Mouse (Mus musculus) liver, embryonic 15.5 days (tissue): ENCODE measurements around the gene Fam198b. TPM values are rescaled to one million over a fixed set of nuclear protein-coding genes. Genes with fewer than 3 reads are reported as not detected.

Experiments used
- ATAC-seq: fragments of 200-750 bp; cut with Nextera tagmentation; 2 replicates; pipeline ENCODE4 v1.8.0; 2017; ENCODE audit warnings: moderate number of reproducible peaks, mild to moderate bottlenecking, moderate library complexity; ENCODE audit not compliant: insufficient read depth
- H3K27ac ChIP-seq: fragments of 300-500 bp; sonication (generic); replicated peaks from 2 replicates; pipeline ENCODE4 v1.5.1; 2015; ENCODE audit warnings: mild to moderate bottlenecking, inconsistent platforms
- H3K27me3 ChIP-seq: fragments of 300-500 bp; sonication (generic); 2 replicates; pipeline ENCODE4 v1.6.1; 2015; ENCODE audit warnings: mild to moderate bottlenecking, inconsistent platforms
- H3K36me3 ChIP-seq: fragments of 300-500 bp; sonication (generic); replicated peaks from 2 replicates; pipeline ENCODE4 v1.6.1; 2015; ENCODE audit warnings: moderate library complexity, mild to moderate bottlenecking, inconsistent platforms
- H3K4me1 ChIP-seq: fragments of 300-500 bp; sonication (generic); replicated peaks from 2 replicates; pipeline ENCODE4 v1.6.1; 2015; ENCODE audit warnings: inconsistent platforms
- H3K4me2 ChIP-seq: fragments of 300-500 bp; sonication (generic); 2 replicates; pipeline ENCODE4 v1.6.1; 2015; ENCODE audit warnings: moderate library complexity, mild to moderate bottlenecking, inconsistent platforms
- H3K4me3 ChIP-seq: fragments of 300-500 bp; sonication (generic); replicated peaks from 2 replicates; pipeline ENCODE4 v1.5.1; 2015; ENCODE audit warnings: mild to moderate bottlenecking, inconsistent platforms
- H3K9ac ChIP-seq: fragments of 300-500 bp; sonication (generic); 2 replicates; pipeline ENCODE4 v1.6.1; 2015; ENCODE audit warnings: moderate library complexity, mild to moderate bottlenecking, inconsistent platforms
- H3K9me3 ChIP-seq: fragments of 300-500 bp; sonication (generic); replicated peaks from 2 replicates; pipeline ENCODE4 v1.6.1; 2016; ENCODE audit warnings: inconsistent platforms
- WGBS: fragments of 180-500 bp; shearing (Covaris S2); methylation state at CpG from one replicate; pipeline ENCODE4 v1.1.7; 2015; ENCODE audit warnings: mixed read lengths; ENCODE audit not compliant: insufficient replicate concordance; 5-methylcytosine and 5-hydroxymethylcytosine counted together
- polyA plus RNA-seq: library from polyadenylated mRNA; unstranded; fragments of >200 nt; fragmentation: Nextera tagmentation; extraction: Ambion mirVana; gene quantifications from 2 replicates; pipeline ENCODE4 v1.2.1, GENCODE M21; 2015

The Fam198b gene
- polyA plus RNA-seq, 1 experiment from 2014 or later = 1.0 TPM

DNA sequence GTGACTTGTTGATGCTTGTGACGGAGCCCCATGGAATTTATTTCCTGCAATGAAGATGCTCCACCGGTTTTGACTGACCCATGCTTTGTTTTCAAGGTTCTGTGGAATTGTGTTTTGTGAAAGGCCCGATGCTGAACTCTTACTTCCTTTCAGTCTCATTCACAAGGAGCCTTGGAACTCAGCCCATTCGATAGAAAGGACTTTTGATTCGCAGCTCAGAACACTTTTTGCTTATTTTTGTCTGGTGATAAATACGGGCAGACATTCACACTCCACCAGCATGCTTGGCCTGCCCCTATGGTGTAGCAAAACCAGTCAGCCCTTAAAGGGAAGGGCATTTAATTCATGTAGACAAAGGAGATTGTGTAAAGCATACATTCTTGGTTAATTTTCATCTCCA is 19.5 kb downstream of the Fam198b start:
- Histone ChIP-seq H3K4me3 (no peak overlapping the region), H3K9ac (no peak overlapping the region), H3K9me3 (no peaks in the 10 kb centered on the region), H3K4me1 (0 out of 2 replicates have a peak, but pooled peaks cover 7% of the 10 kb centered on the region), H3K27ac (no peak overlapping the region), H3K27me3 (no peaks in the 10 kb centered on the region), H3K4me2 (no peak overlapping the region), H3K36me3 (no peaks in the 10 kb centered on the region)
- ATAC-seq = no peak
- 57% methylated on average over 6 of the region's 6 CpGs for WGBS

- Histone ChIP-seq H3K4me1 (0 out of 2 replicates have a peak, but pooled peaks cover 7% of the 10 kb centered on the region), H3K9me3 (no peaks in the 10 kb centered on the region), H3K4me2 (no peak overlapping the region), H3K9ac (no peak overlapping the region), H3K27ac (no peak overlapping the region), H3K36me3 (no peaks in the 10 kb centered on the region), H3K27me3 (no peaks in the 10 kb centered on the region), H3K4me3 (no peak overlapping the region)
- ATAC-seq = no peak
- 62% methylated on average over 10 of the region's 10 CpGs for WGBS
These were observed 20.0 kb downstream of the Fam198b start for GRCm38 (mm10) chr3:79904238-79904757.

GRCm38 (mm10) chr3:79905397-79905796 is 21.1 kb downstream of the Fam198b start:
- H3K9ac ChIP-seq = no peak overlapping the region
- no peaks in the 10 kb centered on the region for H3K36me3 ChIP-seq
- no peak overlapping the region for H3K4me3 ChIP-seq
- no peak for ATAC-seq
- H3K27ac ChIP-seq = no peak overlapping the region
- no peaks in the 10 kb centered on the region for H3K27me3 ChIP-seq
- no peak overlapping the region for H3K4me2 ChIP-seq
- H3K9me3 ChIP-seq = no peaks in the 10 kb centered on the region
- H3K4me1 ChIP-seq = 0 out of 2 replicates have a peak, but pooled peaks cover 8% of the 10 kb centered on the region

GRCm38 (mm10) chr3:79906250-79907045 is 22.1 kb downstream of the Fam198b start:
- no peaks in the 10 kb centered on the region for H3K36me3 ChIP-seq
- H3K9me3 ChIP-seq = no peaks in the 10 kb centered on the region
- no peak for ATAC-seq
- WGBS = 18% methylated on average over 5 of the region's 5 CpGs
- H3K27me3 ChIP-seq = no peaks in the 10 kb centered on the region
- H3K27ac ChIP-seq = no peak overlapping the region
- H3K4me3 ChIP-seq = no peak overlapping the region
- no peak overlapping the region for H3K9ac ChIP-seq
- H3K4me1 ChIP-seq = peaks cover 16% of the 10 kb centered on the region; the same call in 1 of the 2 replicates
- H3K4me2 ChIP-seq = no peak overlapping the region

- peaks cover under 1% of the 10 kb centered on the region; the same call in 1 of the 2 replicates for H3K27me3 ChIP-seq
- H3K4me1 ChIP-seq = peaks cover 16% of the 10 kb centered on the region; the same call in 1 of the 2 replicates
- H3K36me3 ChIP-seq = no peaks in the 10 kb centered on the region
- H3K9ac ChIP-seq = no peak overlapping the region
- no peaks in the 10 kb centered on the region for H3K9me3 ChIP-seq
- 5% methylated on average over 7 of the region's 7 CpGs for WGBS
- no peak overlapping the region for H3K4me3 ChIP-seq
- ATAC-seq = no peak
- no peak overlapping the region for H3K4me2 ChIP-seq
- H3K27ac ChIP-seq = no peak overlapping the region
These were observed 22.9 kb downstream of the Fam198b start for GRCm38 (mm10) chr3:79907223-79907622.

- peak; percentile 40; the same call in 1 of the 2 replicates for ATAC-seq
- Histone ChIP-seq H3K36me3 (no peaks in the 10 kb centered on the region), H3K4me2 (no peak overlapping the region), H3K4me1 (peaks cover 16% of the 10 kb centered on the region; the same call in 1 of the 2 replicates), H3K4me3 (no peak overlapping the region), H3K27ac (no peak overlapping the region), H3K9ac (no peak overlapping the region), H3K27me3 (peaks cover 4% of the 10 kb centered on the region), H3K9me3 (no peaks in the 10 kb centered on the region)
- 16% methylated on average over 10 of the region's 10 CpGs for WGBS
These were observed 26.2 kb downstream of the Fam198b start for GRCm38 (mm10) chr3:79910375-79911141.

GRCm38 (mm10) chr3:79911166-79911565 is 26.8 kb downstream of the Fam198b start:
- H3K9ac ChIP-seq = no peak overlapping the region
- H3K27me3 ChIP-seq = peaks cover 4% of the 10 kb centered on the region
- no peak overlapping the region for H3K27ac ChIP-seq
- WGBS = 17% methylated on average over 3 of the region's 3 CpGs
- H3K36me3 ChIP-seq = no peaks in the 10 kb centered on the region
- no peak for ATAC-seq
- H3K9me3 ChIP-seq = no peaks in the 10 kb centered on the region
- H3K4me3 ChIP-seq = no peak overlapping the region
- H3K4me1 ChIP-seq = peaks cover 16% of the 10 kb centered on the region; the same call in 1 of the 2 replicates
- H3K4me2 ChIP-seq = no peak overlapping the region

- Histone ChIP-seq H3K27ac (no peak overlapping the region), H3K36me3 (no peaks in the 10 kb centered on the region), H3K4me2 (no peak overlapping the region), H3K4me1 (peaks cover 10% of the 10 kb centered on the region; the same call in 1 of the 2 replicates), H3K9ac (no peak overlapping the region), H3K27me3 (peaks cover 4% of the 10 kb centered on the region), H3K9me3 (no peaks in the 10 kb centered on the region), H3K4me3 (no peak overlapping the region)
- ATAC-seq = no peak
- WGBS = 35% methylated on average over 5 of the region's 5 CpGs
These were observed 29.7 kb downstream of the Fam198b start for GRCm38 (mm10) chr3:79914012-79914411.

GRCm38 (mm10) chr3:79916185-79916584 is 31.9 kb downstream of the Fam198b start:
- no peak overlapping the region for H3K4me2 ChIP-seq
- no peak overlapping the region for H3K4me3 ChIP-seq
- no peaks in the 10 kb centered on the region for H3K36me3 ChIP-seq
- H3K4me1 ChIP-seq = peaks cover under 1% of the 10 kb centered on the region; the same call in 1 of the 2 replicates
- H3K9me3 ChIP-seq = no peaks in the 10 kb centered on the region
- peaks cover 4% of the 10 kb centered on the region for H3K27me3 ChIP-seq
- H3K9ac ChIP-seq = no peak overlapping the region
- WGBS = 52% methylated on average over 5 of the region's 5 CpGs
- no peak overlapping the region for H3K27ac ChIP-seq
- ATAC-seq = no peak

DNA sequence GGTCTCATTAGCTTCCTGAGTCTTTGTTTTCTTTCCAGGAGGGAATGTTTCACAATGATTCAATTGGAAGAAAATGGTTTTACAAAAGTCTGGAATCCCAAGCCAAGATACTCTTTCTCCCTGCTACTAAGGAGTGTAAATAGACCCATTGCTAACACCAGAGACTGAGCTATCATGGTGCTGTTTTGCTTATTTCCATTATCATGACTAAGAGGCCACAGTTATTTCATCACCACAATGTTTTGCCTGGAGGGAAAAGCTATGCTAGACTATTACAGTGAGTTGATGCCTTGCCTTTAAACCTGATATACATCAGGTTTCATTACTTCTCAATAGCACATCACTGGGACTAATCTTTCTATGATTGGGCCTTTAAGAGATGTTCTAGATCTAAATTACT is 34.4 kb downstream of the Fam198b start:
- H3K9me3 ChIP-seq = no peaks in the 10 kb centered on the region
- no peak overlapping the region for H3K4me2 ChIP-seq
- H3K4me1 ChIP-seq = no peaks in the 10 kb centered on the region
- H3K36me3 ChIP-seq = no peaks in the 10 kb centered on the region
- no peak overlapping the region for H3K27ac ChIP-seq
- no peak for ATAC-seq
- H3K4me3 ChIP-seq = no peak overlapping the region
- H3K27me3 ChIP-seq = no peaks in the 10 kb centered on the region
- no peak overlapping the region for H3K9ac ChIP-seq
